11 mouse cellular contexts compared by ENCODE assay signal in the genomic region with DNA sequence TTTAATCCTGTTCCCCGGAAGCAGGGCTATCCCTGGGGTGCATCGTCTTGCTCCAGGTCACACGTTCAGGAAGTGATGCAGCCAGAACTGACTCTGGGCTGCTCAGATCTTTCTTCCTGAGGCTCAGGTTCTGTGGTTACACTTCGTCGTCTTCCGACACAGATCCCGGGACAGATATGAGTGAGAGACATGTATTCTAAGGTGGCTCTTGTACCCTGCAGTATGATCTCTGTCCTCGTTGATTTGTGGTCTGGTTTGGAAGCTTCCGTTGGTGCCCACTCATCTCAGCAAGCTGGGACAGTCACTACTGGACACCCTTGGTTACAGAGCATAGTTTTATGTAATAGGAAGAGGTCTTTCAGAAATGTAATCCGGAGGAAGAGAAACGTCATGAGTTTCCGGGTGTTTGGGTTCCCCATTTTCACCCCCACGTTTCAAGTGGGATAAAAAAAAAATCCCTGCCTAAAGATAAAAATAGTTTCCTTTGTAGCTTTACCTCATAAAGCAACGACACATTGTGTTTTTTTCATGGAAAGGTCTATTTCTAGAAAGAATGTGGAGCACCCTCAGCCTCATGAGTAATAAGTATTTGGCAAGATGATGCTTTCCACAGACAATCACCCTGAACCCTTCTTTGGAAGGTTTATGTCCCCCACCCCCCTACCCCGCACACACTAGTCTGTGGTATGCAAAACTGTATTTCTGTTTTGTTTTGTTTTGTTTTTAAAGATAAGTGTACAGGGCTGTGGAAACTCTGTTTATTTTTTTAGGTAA. TPM values are rescaled to one million over a fixed set of nuclear protein-coding genes. Genes with fewer than 3 reads are reported as not detected.
DNase-seq lines count a peak whose midpoint lies in the region; ATAC-seq and TF ChIP-seq lines count a peak whose summit lies in the region.
"Had no signal": no experiment of that assay in that cellular context is flagged by ENCODE, and none has a peak within 500 bp of the region (broad histone marks: within the 10 kb centered on the region; RNA-seq: fewer than 3 reads in every experiment).

No protein-coding gene starts in this region.

- no peak overlapping the region for H3K27ac ChIP-seq in kidney, adult 2 months (ENCODE audit: insufficient read depth, low read depth, low read length)
- peak overlapping the region; percentile 85 for H3K27ac ChIP-seq in bone marrow macrophage, adult 2 months (ENCODE audit: insufficient read depth, low read depth, low read length)
- H3K27ac ChIP-seq: forebrain, embryonic 15.5 days had no signal

- DNase-seq in kidney, adult 2 months = no peak
- DNase-seq in kidney, adult 18-20 months = no peak
- peak; percentile 79 for DNase-seq in CD4-positive helper T cell, adult 2 months (ENCODE audit: low read depth, low spot score)
- no peak for DNase-seq in MN1 (ENCODE audit: low spot score)
- DNase-seq in neural tube, embryonic 10.5 days (ENCODE audit: extremely low spot score, low spot score) = no peak
- DNase-seq in adrenal gland, postnatal 36 days = no peak
- DNase-seq: cerebellum, adult 9-11 months had no signal

- H3K36me3 ChIP-seq in kidney, adult 2 months (ENCODE audit: control insufficient read depth, insufficient read depth, low read length) = no peaks in the 10 kb centered on the region
- H3K36me3 ChIP-seq: forebrain, embryonic 15.5 days had no signal

- WGBS in kidney, adult 2 months = 19% methylated on average over 15 of the region's 15 CpGs

- H3K4me1 ChIP-seq in kidney, adult 2 months (ENCODE audit: control insufficient read depth, insufficient read depth, low read length) = no peaks in the 10 kb centered on the region
- H3K4me1 ChIP-seq in bone marrow macrophage, adult 2 months (ENCODE audit: control insufficient read depth, insufficient read depth, low read length) = peaks cover 34% of the 10 kb centered on the region
- H3K4me1 ChIP-seq: forebrain, embryonic 15.5 days had no signal

- H3K4me3 ChIP-seq in kidney, adult 2 months (ENCODE audit: insufficient read depth, low read depth, low read length) = peak overlapping the region; percentile 9; the same call in 1 of the 2 replicates
- peak overlapping the region; percentile 54 for H3K4me3 ChIP-seq in bone marrow macrophage, adult 2 months (ENCODE audit: insufficient read depth, low read length)
- H3K4me3 ChIP-seq: forebrain, embryonic 15.5 days had no signal

- TF ChIP-seq CTCF in kidney, adult 2 months (conservative IDR thresholded peaks at IDR 0.05; ENCODE audit: insufficient read depth, insufficient read length, low read depth, low read length) = no peak
- no peak for TF ChIP-seq CTCF in bone marrow macrophage, adult 2 months (IDR thresholded peaks at IDR 0.05; ENCODE audit: low read depth, low read length)

- ATAC-seq in megakaryocyte, adult 5-6 weeks (ENCODE audit: poor library complexity, severe bottlenecking) = peak; percentile 80
- ATAC-seq: forebrain, embryonic 15.5 days; hindbrain, embryonic 16.5 days had no signal

- no peaks in the 10 kb centered on the region for H3K27me3 ChIP-seq in kidney, adult 2 months (replicated peaks; ENCODE audit: control insufficient read depth, insufficient read depth, low read length)
- H3K27me3 ChIP-seq: forebrain, embryonic 15.5 days had no signal

- TF ChIP-seq POLR2A in kidney, adult 2 months (IDR thresholded peaks at IDR 0.05; ENCODE audit: low read depth, low read length) = no peak
- no peak for TF ChIP-seq POLR2A in bone marrow macrophage, adult 2 months (IDR thresholded peaks at IDR 0.05; ENCODE audit: borderline replicate concordance, low read depth, low read length)

RNA-seq across cellular contexts. Expression of a gene that starts 15.8 kb away (rescaled TPM):
- polyA plus RNA-seq in kidney, adult 2 months (2012; rRNA removed) = 9.7 and 11.4 TPM in 2 replicates
- polyA plus RNA-seq in bone marrow macrophage, adult 2 months (2012; ENCODE audit: insufficient read depth, insufficient read length, missing spikeins) = not detected in 2 replicates
- not detected in 2 replicates for total RNA-seq in megakaryocyte, adult 5-6 weeks (2015)
- not detected in 2 replicates for total RNA-seq in megakaryocyte, adult 5-6 weeks (2017)
- total RNA-seq in adrenal gland, postnatal 36 days (2021) = 10 to 100 TPM; 18.4 to 26.2 TPM

Comparison
In these comparisons a context has a peak if more than half of its experiments do, and no peak if none do; other contexts are left out.
1. RNA of a gene that starts 15.8 kb away (total RNA-seq): 18.4 to 26.2 TPM in adrenal gland, postnatal 36 days; not detected in megakaryocyte, adult 5-6 weeks; every median in the first group is over 10 times any median in the second.